Mouse (Mus musculus): ENCODE results near the gene Bag5. TPM values are rescaled to one million over a fixed set of nuclear protein-coding genes. Genes with fewer than 3 reads are reported as not detected.

Bag5 gene
- total RNA-seq, 2 experiments from 2014 or later: 12.4 to 13.5 TPM

- intact Hi-C loops (cut with DNase I): loop anchor here (5.0 kb wide), 1 partner anchor 283 kb away; no protein-coding TSS in a partner anchor
- no peak for DNase-seq
Measured at GRCm38 (mm10) chr12:111678997-111679396, 34.1 kb downstream of the Bag5 start.

- intact Hi-C loops (cut with DNase I): loop anchor here (5.0 kb wide), 1 partner anchor 284 kb away; no protein-coding TSS in a partner anchor
- no peak for DNase-seq
Measured at GRCm38 (mm10) chr12:111678670-111678933, 34.5 kb downstream of the Bag5 start.

GRCm38 (mm10) chr12:111677882-111678669 is 35.0 kb downstream of the Bag5 start, which contains the start of gene Trmt61a:
Gene Trmt61a (plus strand): TSS chr12:111678105.
- peak; percentile 84 to 89 for DNase-seq
- intact Hi-C loops (cut with DNase I): loop anchor here (5.0 kb wide), 1 partner anchor 284 kb away; no protein-coding TSS in a partner anchor

GRCm38 (mm10) chr12:111677421-111677820 is 35.6 kb downstream of the Bag5 start:
- no peak for DNase-seq
- intact Hi-C loops (cut with DNase I): loop anchor here (5.0 kb wide), 1 partner anchor 285 kb away; no protein-coding TSS in a partner anchor

GRCm38 (mm10) chr12:111675797-111676580 is 37.1 kb downstream of the Bag5 start:
- intact Hi-C loops (cut with DNase I): loop anchor here (5.0 kb wide), 1 partner anchor 286 kb away; no protein-coding TSS in a partner anchor
- no peak for DNase-seq

GRCm38 (mm10) chr12:111674850-111675486 is 38.1 kb downstream of the Bag5 start:
- no peak for DNase-seq
- intact Hi-C loops (cut with DNase I): loop anchor here (5.0 kb wide), 1 partner anchor 287 kb away; no protein-coding TSS in a partner anchor

GRCm38 (mm10) chr12:111672581-111672980 is 40.5 kb downstream of the Bag5 start:
- DNase-seq: no peak
- intact Hi-C loops (cut with DNase I): no loop called here

GRCm38 (mm10) chr12:111672176-111672575 is 40.9 kb downstream of the Bag5 start, which contains the start of gene Ckb:
Gene Ckb (minus strand): TSS chr12:111672338.
- peak; percentile 68 to 70 for DNase-seq
- intact Hi-C loops (cut with DNase I): no loop called here

- no peak for DNase-seq
- intact Hi-C loops (cut with DNase I): no loop called here
Measured at GRCm38 (mm10) chr12:111671431-111671902, 41.6 kb downstream of the Bag5 start.

- DNase-seq: no peak
- intact Hi-C loops (cut with DNase I): no loop called here
Measured at GRCm38 (mm10) chr12:111670976-111671375, 42.1 kb downstream of the Bag5 start.

- intact Hi-C loops (cut with DNase I): no loop called here
- DNase-seq: no peak
Measured at GRCm38 (mm10) chr12:111670371-111670971, 42.6 kb downstream of the Bag5 start.

GRCm38 (mm10) chr12:111669961-111670360 is 43.1 kb downstream of the Bag5 start:
- DNase-seq: no peak
- intact Hi-C loops (cut with DNase I): loop anchor here (2.0 kb wide), 1 partner anchor 25 kb away; no protein-coding TSS in a partner anchor

GRCm38 (mm10) chr12:111669000-111669788 is 43.9 kb downstream of the Bag5 start:
- intact Hi-C loops (cut with DNase I): loop anchor here (2.0 kb wide), 1 partner anchor 26 kb away; no protein-coding TSS in a partner anchor
- DNase-seq: peak in 1 of 2 experiments; percentile 40

- intact Hi-C loops (cut with DNase I): loop anchor here (2.0 kb wide), 1 partner anchor 26 kb away; no protein-coding TSS in a partner anchor
- peak; percentile 93 to 97 for DNase-seq
Measured at GRCm38 (mm10) chr12:111668457-111668912, 44.6 kb downstream of the Bag5 start.

- intact Hi-C loops (cut with DNase I): loop anchor here (2.0 kb wide), 1 partner anchor 65 kb away; no protein-coding TSS in a partner anchor
- DNase-seq: no peak
Measured at GRCm38 (mm10) chr12:111667421-111667820, 45.6 kb downstream of the Bag5 start.

GRCm38 (mm10) chr12:111666380-111666779 is 46.7 kb downstream of the Bag5 start:
- no peak for DNase-seq
- intact Hi-C loops (cut with DNase I): loop anchor here (2.0 kb wide), 1 partner anchor 66 kb away; no protein-coding TSS in a partner anchor

GRCm38 (mm10) chr12:111665041-111665880 is 47.8 kb downstream of the Bag5 start:
- DNase-seq: no peak
- intact Hi-C loops (cut with DNase I): no loop called here

- DNase-seq: peak in 1 of 2 experiments; percentile 26
- intact Hi-C loops (cut with DNase I): no loop called here
Measured at GRCm38 (mm10) chr12:111664144-111664634, 48.9 kb downstream of the Bag5 start.
